Mouse (Mus musculus): Measurements from ENCODE around the gene Qtrt1. TPM values are rescaled to one million over a fixed set of nuclear protein-coding genes. Genes with fewer than 3 reads are reported as not detected.
A peak's percentile ranks its signal among the peaks of the same experiment; 100 is the strongest.

Gene Qtrt1
- total RNA-seq (2021), result 10 to 100 TPM in 1 of 2 experiments, 1 to 10 TPM in 1; 8.5 to 11.4 TPM
- long read RNA-seq, experiment 1, transcript Qtrt1-201 (10 exons, 1,316 nt), result major isoform, 9 of 9 reads
- long read RNA-seq, experiment 1, partial matches to known transcripts, result 0 of 9 reads
- long read RNA-seq, experiment 1, other reads (novel, unspliced or antisense), result 0 of 9 reads
- long read RNA-seq, experiment 2, transcript Qtrt1-201 (10 exons, 1,316 nt), result major isoform, 7 of 7 reads
- long read RNA-seq, experiment 2, partial matches to known transcripts, result 0 of 7 reads
- long read RNA-seq, experiment 2, other reads (novel, unspliced or antisense), result 0 of 7 reads

DNA sequence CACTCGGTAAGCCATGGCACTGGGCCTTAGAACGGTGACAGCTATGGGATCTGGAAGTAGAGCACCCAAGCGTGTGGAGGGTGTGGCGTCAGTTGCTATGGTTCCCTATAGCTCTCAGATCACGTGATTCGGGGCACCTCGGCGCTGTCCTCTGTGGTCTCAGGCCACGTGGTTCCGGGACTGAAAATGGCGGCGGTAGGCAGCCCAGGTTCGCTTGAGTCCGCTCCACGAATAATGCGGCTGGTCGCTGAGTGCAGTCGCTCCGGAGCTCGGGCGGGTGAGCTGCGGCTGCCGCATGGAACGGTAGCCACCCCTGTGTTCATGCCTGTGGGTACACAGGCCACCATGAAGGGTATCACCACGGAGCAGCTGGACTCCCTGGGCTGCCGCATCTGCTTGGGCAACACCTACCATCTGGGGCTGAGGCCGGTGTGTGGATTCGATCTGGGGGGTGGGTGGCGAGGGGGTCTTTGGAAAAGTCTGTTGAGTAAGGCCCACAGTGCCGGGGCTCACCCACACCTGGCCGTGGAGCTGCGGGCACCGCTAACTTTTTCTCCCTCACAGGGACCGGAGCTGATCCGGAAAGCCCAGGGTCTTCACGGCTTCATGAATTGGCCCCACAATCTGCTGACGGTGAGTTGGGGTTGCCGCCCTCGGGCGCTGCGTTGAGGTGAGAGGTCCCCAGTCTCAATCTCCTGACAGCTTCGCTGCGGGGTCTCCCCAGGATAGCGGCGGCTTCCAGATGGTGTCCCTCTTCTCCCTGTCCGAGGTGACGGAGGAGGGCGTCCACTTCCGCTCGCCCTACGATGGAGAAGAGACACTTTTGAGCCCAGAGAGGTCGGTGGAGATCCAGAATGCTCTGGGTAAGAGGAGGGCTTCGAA lies at the start of gene Qtrt1:
TSS of gene Qtrt1 (plus strand) at position 169 of the 882 bp plus-strand sequence.
- peak; percentile 66 for DNase-seq

DNA sequence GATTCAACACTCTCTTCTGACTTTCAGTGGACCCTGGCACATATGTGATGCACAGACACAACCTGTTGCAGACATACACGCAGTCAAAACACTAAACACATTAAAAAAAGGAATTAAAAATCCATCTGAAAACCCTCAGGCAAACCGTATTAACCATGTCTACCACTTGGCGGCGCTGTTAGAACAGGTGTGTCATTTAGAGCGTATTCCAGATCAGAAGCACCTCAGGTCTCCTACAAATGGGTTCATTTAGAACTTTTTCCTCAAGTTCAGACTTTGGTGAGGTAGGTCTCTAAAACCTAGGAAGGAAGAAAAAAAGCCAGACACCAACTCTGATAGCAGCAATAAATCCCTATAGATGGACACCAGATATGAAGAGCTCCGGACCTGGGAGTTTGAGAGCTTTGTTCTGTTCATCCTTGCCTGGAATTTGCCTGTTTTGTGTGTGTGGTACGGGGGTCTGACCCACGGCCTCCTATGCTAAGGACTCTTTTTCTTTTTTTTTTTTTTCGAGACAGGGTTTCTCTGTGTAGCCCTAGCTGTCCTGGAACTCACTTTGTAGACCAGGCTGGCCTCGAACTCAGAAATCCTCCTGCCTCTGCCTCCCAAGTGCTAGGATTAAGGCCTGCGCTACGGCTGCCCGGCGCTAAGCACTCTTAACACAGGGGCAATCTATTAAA lies 45.0 kb upstream of the Qtrt1 start:
- peak; percentile 64 for DNase-seq

DNA sequence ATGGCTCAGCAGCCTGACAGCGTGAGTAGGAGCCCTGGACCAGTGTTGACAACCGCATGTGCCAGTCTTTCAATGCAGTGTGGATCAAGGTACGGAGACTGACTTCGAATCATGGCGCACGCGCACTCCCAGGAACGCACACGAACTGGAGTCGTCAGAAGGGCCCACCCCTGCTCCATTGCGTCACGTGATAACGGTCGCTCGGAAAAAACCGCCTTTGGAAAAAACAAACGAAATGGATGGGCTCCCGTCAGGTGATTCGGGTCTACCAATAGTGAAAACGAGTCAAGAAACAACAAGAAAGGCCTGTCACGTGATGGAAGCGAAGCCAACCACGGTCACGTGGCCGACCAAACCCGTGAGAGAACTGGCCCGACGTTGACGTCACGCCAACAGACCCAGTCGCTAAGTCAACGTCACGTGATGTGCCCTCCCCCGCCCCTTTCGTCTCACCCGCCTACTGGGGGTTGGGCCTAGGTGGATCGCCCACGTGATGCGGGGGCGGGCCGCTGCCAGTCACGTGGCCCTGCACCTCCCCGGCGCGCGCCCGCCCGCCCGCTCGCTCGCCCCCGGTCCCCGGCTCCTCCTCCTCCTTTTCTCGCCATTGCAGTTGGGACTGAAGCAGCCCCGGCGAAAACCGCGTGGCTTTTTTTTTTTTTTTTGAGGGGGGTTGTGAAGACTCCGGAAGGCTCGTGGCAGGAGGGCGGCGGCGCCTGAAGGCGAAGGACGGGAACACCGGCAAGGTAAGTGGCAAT lies 44.1 kb upstream of the Qtrt1 start, which contains the start of gene Ilf3:
TSS of gene Ilf3 (plus strand) at position 515 of the 755 bp plus-strand sequence.
- peak; percentile 100 for DNase-seq

DNA sequence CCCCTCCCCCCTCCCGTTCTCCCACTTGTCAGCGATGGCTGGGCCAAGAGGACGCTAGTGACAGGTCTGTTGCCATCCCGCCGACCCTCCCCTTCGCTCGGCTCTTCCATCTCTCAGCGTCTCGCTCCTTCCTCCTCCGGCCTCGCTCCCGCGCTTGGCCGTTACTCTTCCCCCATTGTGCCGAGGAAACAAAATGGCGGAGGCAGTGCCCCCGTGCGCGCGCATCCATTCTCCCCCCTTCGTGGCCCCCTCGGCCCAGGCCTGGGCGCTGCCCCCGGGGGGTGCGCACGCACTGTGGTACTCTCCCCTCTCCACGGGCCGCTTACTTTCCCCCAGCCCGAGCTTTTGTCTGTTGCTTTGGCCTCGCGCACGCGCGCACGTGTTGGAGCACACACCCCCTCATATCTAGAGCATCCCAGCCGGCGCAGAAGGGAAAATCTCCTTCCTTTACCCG lies 43.5 kb upstream of the Qtrt1 start:
- peak; percentile 76 for DNase-seq

DNA sequence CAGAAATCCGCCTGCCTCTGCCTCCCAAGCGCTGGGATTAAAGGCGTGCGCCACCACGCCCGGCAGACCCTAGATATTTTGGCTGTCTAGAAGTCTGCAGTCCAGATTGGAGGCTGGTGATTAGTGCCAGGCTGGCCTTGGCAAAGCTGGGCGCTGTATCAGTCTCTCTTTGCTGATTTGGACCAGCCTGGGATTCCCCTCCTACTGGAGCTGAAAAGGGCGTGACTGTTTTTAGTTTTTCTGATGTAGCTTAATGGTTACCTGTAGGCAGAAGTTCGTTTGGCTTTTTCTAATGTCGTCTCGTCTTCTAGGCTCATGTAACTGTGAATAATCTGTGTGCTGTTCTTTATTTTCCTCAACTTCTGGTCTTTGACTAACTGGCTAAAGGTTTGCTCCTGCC lies 42.6 kb upstream of the Qtrt1 start:
- no peak for DNase-seq

DNA sequence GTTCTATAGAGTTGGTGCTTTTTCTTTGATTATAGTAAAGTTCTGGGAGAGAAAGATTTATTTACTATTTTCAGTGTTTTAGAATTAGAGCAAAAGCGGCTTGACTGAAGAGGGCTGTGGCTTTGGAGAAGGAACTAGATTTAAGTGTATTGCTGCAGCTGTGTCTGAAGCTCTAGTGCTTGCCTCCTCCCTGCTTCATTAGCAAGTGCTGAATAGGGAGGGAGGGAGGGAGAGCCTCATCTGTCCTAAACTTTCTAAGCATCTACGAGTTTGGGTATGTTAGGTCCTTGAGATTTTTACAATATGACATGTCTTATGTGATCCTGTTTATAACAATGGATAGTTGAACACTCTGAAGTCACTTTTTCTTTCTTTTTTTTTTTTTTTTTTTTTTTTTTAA lies 40.8 kb upstream of the Qtrt1 start:
- DNase-seq, result no peak

GRCm38 (mm10) chr9:21372508-21372907 lies 39.1 kb upstream of the Qtrt1 start:
- no peak for DNase-seq

GRCm38 (mm10) chr9:21379195-21379594 lies 32.4 kb upstream of the Qtrt1 start:
- no peak for DNase-seq

GRCm38 (mm10) chr9:21380868-21381267 lies 30.8 kb upstream of the Qtrt1 start:
- DNase-seq, result no peak

- DNase-seq, result no peak
Observed at GRCm38 (mm10) chr9:21383966-21384365, 27.7 kb upstream of the Qtrt1 start.

DNA sequence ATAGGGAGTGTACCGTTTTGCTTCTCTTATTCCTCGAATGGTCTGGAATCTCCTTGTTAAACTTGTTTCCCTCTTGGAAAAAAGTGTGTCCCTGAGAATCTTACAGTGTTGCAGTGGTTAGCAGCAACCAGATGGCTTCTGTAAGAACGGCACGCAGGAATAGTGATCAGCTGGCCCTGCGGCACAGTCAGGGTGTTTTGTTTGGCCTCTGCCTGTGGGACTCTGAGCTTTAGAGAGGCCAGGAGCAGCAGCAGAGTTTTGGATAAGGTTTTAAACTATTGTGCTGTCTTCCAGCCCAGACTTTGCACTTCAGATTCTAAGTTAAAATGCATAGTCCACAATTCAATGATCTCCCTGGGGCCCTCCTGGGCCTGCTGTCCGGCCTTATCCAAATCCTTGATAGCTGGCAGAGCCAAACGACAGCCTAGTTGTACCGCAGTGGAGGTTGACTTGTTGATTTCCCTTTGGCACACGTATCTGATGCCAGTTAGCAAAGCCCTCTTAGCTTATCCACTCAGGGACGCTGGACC lies 18.9 kb upstream of the Qtrt1 start:
- no peak for DNase-seq

DNA sequence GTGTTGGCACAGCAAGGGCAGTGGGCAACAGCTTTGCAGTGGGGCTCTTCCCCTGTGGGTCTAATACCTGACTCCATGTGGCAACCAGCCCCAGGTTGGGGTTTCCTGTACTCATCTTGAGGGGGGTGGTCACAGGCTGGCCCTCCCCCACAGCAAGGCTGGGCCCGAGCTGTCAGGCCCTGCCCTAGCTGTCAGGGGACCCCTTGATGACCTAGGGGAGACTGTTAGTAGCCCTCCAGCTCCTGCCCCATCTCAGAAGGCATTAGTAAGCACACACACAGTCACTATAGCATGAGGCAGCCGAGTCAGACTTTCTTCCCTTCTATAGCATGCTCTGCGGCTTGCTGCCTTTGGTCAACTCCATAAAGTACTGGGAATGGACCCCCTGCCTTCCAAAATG lies 15.9 kb upstream of the Qtrt1 start:
- no peak for DNase-seq

GRCm38 (mm10) chr9:21397170-21397569 lies 14.5 kb upstream of the Qtrt1 start:
- DNase-seq, result no peak

DNA sequence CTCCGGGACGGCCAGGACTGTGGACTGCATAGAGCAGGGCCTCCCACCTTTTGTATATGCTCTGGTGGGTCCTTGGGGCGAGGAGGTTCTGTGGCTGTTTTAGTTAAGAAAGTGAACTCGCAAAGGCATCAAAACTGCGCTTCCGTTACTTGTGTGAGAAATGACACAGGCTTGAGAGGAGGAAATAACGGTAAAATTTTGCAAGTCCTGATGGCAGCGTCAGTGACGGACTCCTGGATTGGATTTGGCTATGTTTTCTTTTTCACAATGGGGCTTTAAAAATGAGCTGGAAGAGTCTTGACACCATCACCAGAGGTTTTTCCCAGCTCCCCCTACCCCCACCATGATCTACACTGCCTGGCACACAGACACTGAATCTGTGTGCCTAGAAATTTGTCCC lies 10.6 kb upstream of the Qtrt1 start:
- DNase-seq, result no peak

DNA sequence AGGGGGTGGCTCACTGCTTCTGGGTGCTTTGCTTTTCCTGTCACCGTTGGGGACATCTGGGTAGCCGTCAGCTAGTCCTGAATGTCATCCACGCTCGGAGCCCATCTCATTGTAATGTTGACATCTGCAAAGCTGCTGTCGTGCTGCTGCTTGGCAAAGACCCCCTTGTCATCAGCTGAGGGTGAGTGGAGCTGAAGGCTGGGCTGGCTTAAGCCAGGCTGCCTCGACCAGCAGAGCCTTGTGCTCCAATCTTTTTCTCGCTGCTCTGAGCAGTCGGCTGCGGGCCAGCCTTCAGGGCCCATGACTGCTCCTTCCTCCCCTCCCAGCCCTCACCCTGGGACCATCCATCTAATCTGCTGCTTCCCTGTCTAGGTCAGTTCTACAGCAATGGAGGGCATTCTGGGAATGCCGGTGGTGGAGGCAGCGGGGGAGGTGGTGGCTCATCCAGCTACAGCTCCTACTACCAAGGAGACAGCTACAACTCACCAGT lies 8.8 kb upstream of the Qtrt1 start:
- DNase-seq, result no peak

- DNase-seq, result no peak
Observed at GRCm38 (mm10) chr9:21403745-21404144, 7.9 kb upstream of the Qtrt1 start.

DNA sequence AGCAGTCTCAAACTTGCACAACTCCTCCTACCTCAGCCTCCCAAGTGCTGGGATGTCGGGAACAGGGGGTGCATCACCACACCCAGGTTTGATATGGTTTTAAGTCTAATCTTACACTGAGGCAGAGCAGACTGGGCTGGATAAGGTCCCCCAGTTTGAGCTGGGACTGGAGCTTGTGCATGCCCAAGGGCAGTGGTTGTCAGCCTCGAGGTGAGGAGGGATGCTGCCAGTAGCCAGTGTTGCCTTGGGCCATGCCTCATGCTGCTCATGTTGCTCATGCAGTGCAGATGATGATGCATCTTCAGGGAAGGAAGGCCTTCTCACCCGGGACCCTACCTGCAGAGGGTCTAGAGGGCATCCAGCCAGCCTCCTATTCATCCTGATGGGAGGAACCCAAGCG lies 6.1 kb upstream of the Qtrt1 start:
- DNase-seq, result no peak

- peak; percentile 17 for DNase-seq
Observed at GRCm38 (mm10) chr9:21407951-21408350, 3.7 kb upstream of the Qtrt1 start.

DNA sequence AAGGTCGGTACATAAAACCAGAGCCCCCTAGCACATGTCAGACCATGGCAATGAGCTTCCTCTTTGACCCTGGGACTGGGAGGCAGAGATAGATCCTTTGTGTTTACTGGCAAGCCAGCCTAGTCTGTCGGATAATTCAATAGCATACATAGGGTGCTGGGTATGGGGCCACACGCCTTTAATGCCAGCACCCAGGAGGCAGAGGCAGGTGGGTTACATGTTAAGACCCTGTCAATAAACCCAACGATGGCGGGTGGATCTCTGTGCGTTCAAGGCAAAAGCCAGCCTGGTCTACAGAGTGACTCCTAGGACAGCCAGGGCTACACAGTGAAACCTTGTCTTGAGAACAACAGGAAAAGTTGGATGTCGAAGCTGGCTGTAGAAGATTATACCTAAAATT lies 3.0 kb upstream of the Qtrt1 start:
- DNase-seq, result no peak

DNA sequence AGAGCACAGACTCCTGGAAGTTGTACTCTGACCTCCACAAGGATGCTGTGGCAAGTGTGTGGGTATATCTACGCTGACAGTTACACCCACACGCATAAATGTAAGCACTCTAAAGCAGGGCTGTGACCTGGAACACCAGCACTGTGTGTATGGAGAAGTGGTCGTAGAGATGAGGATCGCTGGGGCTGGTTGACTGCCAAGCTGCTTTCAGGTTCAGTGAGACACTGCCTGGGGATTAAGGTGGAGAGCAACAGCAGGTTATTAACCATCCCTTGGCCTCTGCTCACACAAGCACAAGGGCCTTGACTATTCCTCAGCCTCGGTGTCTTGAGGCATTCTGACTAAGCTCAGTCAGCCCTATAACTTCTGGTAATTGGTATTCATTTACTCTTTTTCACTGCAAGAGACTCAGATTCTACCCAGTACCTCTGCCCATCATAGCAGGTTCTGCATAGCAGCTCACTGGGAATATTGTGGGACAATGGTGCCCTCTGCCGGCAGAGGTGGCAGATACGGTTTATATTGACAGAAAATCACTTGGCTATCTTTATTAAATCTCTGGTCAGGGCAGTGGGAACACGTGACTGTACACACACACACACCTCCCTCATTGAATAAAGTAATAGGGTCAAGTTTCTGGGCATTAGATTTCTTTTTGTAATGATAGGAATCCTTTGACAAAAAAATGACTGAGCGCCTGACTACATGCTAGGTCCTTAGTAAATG lies 1.9 kb upstream of the Qtrt1 start:
- DNase-seq, result peak; percentile 85

GRCm38 (mm10) chr9:21417866-21418265 lies 6.2 kb downstream of the Qtrt1 start:
- DNase-seq, result no peak

Measured in gastrocnemius, postnatal 10 days (tissue).